Mouse (Mus musculus): ENCODE measurements at regions not wholly inside any gene's neighbourhood (a gene's known extent, or its start where the extent isn't known, plus 50 kb on each side); places are given as distances from the start of the nearest gene placed in this dataset.

DNA sequence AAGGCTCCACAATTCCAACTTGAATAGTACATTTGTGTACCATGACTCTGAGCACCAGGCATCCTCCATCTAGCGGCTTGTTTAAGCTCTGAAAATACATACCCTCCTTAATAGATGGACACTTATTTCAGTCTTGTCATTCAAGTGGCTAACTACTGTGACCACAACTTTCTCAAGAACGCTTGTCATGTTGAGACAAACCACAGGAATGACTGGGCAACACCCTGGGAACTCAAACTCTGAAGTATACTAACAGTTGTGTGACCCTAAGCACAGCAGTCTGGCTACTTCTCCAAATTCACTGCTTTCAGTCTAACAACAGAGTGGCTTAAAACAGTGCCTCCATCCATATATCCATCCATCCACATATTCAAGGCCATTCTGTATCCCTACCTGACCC lies 380.4 kb upstream of the Thbs1 start:
- no peak for DNase-seq

DNA sequence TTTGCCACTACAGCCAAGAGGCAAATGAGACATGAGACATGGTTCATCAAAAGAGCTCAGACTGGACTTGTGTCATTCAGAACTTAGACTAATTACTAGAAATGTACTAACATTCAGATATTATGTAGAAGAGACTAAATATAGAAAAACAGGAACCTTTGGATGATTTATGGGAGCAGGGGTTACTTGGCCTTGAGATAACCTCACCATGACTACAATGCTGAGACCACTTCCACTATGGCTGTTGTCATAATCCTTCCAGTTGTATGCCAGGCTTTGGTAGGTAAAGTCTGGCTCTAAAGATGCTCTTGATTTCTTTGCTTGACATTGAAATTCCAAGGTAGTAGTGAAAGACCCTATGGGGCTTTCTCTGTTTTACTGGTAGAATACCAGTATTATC lies 369.3 kb upstream of the Thbs1 start:
- no peak for DNase-seq

DNA sequence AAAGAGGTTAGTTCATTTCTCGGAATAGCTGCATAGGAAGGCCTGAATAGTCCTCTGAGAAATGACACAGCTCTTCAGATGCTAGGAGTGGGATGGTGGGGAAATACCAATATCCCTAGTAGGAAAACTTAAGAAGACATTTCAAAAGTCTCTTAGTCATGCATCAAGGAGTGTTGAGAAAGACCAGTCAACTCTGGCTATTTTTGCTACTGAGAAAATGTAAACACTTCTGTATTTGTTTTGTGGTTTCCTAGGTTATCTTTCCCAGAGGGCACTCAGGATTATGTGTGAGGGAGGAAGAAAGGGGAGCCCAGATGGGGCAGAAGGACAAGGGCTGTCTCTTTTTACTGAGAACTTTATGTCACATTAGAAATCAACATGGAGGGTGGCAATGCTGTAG lies 367.8 kb upstream of the Thbs1 start:
- no peak for DNase-seq

DNA sequence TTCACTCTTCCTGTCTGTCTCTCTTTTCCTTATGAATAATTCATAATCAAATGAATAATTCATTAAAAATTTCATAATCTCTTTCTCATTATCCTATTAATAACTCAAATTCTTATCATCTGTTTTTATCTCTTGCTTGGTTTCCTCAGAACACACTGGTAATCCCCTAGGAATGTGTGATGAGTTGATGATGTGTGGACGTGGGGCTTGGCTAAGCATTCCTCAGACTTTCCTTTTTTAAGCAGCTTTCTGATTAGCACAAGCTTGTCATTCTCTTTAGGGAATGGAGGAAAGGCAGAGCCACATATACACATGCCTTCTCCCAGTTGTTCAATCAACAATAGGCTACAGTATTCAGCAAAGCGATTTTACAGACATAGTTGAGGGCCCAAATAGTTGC lies 365.9 kb upstream of the Thbs1 start:
- DNase-seq = no peak

DNA sequence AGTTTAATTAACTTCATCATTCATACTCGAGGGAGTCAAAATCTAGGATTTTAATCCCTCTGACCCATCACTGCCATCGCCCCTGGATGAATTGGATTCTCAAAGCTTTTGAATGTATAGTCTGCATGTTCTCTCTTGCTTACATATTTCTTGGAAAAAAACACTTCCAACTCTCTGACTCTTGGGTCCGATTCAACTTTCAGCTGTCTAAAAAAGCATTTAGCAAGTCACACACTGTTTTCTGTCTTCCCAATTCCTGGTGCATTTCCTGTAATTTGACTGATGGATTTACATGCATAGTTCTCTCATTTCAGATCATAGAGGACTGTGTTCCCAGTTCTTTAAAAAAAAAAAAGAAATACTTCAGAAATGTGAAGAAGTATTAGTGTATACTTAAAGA lies 364.5 kb upstream of the Thbs1 start:
- DNase-seq = no peak

DNA sequence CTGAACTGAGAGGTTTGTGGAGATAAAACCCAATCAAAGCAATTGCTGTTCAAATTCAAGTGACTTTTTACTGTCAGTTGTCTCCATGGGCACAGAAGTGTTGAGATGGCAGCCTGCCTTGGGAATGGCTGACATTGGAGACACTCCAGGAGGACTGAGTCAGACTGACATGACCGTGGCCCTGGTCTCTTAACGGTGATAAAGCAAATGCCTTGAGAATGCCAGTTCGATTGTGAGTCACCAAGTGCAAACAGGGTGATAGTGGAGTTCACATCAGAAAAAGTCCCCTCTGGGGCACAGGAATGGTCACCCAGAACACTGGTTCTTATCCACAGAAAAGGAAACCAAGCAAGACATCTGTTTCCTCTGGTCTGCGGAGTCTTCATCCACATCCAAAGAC lies 362.8 kb upstream of the Thbs1 start:
- DNase-seq = no peak

DNA sequence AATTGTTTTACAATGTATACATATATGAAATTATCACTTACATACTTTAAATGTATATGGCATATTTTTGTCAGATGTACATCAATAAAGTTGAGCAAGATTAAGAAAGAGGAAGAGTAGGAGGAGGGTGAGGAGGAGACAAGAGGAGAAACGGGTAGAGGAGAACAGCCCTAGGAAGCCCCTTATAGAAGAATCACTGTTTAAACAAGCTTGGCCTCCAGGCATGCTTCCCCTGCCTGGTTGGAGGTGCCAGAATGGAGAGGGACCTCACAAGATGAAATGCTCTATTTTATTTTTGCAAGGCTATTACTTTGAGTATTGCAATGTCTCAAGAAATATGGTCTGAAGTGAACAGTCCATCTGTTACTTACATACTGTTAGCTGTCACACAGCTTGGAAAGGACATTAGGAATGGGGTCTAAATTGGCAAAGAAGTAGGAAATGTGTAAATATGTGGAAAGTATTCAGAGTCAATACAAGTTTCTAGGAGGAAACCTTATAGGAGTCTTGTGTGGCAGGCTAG lies 352.1 kb upstream of the Thbs1 start:
- no peak for DNase-seq

DNA sequence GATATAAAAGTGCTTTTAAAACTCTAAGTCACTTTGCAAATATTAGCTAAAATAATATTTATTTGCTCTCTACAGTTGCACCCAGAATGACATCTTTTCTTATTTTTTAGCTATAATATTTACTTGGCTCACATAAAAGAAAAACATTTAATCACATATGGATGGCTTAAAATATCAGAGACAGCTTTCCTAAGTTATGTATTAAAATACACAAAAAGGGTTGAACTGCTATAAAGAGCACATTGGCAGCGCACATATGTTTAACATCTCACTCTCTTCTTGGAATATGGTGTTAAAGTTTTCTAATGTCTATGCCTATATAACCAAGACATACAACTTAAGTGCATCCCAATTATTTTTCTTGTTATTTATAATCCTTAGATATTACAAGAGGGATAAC lies 348.0 kb upstream of the Thbs1 start:
- DNase-seq = no peak

DNA sequence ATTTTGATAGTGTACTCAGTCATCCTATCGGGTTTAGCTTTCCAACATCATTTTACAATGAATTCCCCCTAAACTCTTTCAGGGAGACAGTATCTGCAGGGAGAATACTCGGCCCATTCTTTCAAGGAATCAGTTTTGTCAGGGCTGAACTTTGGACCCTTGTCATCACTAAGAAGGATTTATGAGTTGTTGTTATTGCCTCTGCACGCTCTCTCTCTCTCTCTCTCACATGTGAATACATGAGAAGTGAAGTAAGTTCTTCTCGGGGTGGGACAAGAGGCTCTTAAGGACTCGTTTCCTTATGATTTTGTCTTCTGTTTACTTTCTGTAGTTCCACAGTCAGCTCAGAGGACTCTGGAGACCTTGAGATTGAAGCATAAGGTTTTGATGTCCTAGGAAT lies 346.1 kb upstream of the Thbs1 start:
- DNase-seq = no peak

DNA sequence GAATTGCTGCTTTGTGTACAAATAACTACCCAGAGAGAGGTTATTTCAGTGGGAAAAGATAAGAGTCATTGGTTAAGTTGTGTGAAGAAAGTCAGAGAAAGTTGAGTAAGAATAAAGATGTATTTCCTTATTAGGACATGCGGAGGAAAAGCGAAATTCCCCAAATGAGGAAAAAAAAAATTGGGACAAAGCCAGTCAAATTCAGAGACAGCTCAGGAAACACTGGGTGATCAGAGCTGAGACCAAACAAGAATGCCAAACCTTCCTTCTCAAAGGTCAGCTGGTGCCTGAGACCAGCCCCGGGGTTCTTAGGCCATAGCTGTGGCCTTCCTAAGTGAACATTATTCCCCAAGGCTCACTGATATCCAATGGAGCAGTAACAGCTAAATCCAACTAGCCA lies 345.2 kb upstream of the Thbs1 start:
- DNase-seq = no peak

DNA sequence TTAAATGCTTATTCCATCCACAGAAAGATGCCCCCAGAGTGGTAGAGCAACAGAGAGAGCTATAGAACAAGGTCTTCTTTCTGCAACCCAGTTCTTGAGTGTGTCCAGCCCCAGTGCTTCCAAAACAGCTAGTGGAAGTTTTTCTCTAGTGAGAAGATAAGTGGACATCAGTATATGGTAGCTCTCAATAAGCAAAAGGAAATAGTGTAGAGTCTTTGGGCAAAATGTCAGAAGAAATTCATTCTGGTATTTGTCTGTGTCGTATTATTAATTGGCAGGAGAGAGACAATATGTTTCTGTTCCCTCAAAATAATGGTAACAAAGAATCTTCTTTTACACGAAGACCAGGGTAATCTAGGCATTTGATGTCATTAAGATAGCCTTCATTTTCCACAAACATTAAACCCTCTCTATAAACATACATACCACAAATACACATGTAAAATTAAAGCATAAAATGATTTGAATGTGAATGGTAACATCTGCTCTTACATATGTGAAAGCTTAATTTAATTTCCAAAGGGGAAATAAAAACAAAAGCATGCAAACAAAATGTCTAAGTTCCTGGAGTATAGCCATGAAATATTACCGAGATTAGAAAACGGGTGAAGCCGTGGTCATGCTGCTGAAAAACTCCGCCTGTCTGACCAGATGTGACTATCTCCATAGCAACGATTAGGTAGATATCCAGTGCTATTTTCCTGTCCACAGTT lies 342.1 kb upstream of the Thbs1 start:
- no peak for DNase-seq

DNA sequence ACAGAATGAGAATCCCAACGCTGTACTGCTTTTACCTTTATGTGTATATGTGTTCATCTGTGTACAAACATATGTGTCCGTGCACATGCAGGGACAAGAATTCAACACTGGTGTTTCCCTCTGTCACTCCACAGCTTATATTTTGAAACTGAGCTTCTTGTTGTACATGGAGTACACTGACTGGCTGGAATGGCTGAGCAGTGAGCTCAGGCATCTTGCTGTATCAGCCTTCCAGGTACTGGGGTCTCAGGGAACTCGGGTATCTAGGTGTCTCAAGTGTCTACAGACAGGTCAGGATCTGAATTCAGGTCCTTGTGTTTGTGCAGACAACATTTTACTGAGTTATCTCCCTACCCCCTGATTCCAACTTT lies 341.6 kb upstream of the Thbs1 start:
- no peak for DNase-seq

DNA sequence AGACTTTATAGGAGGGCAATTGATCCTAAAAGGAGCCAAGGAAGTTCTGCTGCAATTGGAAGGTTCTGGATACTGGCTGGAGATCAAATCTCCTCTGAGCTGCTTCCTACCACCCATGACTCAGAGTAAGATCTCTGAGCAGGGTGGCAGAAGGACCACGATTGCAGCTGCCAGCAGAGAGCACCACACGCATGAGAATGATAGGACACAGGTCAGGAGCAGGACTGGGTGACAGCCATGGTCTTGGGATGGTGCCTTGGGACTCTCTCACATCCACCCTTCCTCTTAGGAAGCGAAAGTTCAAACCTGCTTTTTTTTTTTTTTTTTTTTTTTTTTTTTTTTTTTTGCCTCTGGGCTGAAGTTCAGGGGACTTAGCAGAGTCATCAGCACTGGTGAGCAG lies 331.4 kb upstream of the Thbs1 start:
- no peak for DNase-seq

DNA sequence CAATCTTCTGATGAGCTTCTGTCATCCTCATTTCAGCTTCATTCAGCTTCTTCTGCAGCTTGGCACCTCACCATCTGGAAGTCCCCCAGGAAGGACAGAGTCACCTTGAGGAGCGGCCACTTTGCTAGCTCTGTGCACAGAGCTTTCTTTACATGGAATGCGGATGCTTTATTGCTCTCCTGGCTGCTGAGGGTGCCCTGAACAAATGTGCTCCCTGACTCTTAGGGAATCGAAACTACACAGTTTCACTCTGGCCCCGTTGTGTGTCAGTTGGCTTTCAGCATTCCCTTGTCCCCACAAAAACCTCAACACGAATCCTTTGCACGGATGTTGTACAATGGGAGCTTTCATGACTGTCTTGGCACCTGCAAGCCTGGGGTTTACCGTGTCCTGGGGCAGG lies 330.9 kb upstream of the Thbs1 start:
- DNase-seq = no peak

DNA sequence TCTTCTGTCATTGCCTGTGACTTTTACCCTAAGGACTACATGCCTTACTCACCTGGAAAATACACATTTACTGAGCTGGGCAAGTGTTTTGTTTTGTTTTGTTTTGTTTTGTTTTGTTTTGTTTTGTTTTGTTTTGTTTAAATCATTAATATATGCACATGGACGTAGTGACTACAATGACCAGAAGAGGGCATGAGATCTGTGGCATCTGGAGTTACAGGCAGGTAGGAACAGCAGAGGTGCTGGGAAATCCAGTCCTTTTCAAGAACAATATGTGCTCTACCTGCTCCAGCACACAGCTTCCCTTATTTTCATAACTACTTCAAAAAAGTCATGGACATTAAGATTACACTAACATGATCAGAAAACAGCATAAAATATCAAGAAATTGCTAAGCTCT lies 324.4 kb upstream of the Thbs1 start:
- no peak for DNase-seq

DNA sequence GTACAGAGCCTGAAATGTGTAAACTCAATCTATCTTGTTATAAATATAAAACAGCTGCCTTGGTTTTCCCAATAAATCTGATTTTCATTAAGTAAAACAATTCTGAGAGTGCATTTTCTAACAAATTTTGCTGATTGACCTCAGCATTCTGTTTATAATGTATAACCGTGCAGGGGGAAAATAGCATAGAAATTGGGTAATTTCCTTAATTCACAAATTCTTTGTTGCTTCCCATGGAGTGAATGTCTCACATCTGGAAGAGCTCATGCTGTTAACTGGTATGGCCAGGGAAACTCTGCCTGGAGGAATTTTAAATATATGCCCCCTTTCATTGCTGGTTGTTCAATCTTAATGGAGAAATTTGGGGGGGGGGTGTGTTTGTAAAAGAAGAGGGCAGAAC lies 317.4 kb upstream of the Thbs1 start:
- no peak for DNase-seq

DNA sequence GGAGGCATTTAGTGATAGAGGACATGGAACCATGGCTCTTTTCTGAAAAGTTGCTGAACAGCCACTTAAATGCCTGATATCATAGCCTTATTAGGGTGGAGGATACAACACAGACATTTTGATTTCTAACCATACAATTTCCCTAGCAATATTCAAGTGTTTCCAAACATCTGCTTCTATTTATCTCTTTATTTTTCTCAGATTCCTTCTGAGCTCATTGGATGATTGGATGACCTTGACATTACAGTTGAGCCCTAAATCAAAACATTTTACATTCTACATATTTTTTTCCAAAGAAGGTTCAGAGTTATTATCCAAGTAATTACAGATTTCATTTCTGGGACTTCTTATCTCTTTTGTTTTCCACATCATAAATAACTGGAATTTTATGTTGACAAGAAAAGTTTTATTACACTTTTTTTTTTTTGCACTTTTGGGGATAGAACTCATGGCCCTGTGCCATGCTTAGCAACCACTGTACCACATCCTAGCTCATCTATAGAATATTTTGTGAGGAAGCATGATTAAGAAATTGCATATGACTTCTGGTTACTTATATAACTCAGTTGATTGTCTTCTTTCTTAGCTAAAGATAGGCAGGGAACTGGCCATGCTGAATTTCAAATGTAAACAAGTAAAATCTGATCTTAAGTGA lies 309.6 kb upstream of the Thbs1 start:
- DNase-seq = no peak

DNA sequence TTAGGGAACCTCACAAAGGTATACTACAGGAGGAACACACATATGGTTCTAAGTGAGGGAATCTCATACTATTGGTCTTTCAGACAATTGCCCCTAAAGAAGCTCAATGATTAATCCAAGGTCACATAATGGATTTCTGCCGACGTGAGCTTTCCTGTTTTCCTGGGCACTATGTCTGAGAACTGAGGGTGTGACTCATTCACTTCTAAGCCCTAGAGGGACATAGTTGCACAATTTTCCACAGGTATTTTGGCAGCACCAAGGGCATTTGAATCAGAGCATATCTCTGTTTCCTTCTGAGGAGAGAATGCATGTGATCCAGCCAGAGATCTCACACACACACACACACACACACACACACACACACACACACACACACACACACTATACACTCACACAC lies 309.0 kb upstream of the Thbs1 start:
- no peak for DNase-seq

DNA sequence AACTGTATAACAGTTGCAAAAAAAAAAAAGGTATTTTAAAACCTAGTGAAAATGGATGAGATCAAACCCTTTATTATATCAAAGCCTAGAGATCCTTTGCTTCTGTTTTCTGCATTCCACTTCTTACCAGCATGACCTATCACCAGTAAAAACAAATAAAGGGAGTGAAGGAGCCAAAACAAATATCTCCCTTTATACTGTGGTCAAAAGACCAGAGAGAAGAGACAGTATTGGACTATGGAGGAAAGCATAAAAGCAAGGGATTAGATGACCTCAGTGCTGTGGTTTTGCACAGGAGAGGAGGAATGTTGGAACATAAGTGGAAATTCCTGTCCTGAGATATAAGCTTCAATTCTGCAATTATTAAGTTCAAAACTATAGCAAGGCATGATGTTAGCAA lies 307.0 kb upstream of the Thbs1 start:
- no peak for DNase-seq

DNA sequence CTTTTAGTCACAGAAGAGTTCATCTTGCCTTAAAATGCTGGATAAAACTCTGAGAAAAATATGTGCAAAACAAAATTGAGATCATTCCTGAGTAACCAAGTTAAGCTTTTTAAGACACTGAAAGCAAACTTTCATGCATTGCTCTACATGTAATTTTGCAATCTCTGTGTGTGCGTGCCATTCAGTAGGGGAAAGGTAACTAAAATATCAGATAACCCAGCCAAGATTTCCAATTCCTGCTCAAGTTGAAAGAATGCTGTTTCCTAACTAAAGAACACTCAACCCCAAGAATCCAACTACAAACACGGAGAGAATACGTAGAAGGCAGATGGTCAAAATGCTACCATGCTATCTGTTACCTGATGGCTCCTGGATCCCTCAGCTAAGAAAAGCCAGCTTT lies 304.6 kb upstream of the Thbs1 start:
- no peak for DNase-seq

DNA sequence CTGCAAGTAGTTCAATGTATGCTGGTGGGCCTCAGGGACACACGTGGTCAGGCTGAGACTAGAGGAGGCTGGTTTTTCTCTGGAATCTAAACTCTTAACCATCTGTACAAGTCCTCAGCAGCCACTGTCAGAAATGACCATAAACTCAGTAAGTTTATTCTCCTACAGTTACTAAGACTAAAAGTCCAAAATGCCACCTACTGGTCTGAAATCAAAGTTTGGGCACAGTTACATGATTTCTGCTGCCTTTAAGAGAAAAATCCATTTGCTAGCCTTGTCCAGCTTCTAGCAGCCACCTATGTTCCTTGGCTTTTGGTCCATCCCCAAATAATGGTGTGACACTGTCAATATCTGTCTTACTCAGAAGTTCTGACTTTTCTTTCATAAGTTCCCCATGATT lies 300.2 kb upstream of the Thbs1 start:
- DNase-seq = no peak

DNA sequence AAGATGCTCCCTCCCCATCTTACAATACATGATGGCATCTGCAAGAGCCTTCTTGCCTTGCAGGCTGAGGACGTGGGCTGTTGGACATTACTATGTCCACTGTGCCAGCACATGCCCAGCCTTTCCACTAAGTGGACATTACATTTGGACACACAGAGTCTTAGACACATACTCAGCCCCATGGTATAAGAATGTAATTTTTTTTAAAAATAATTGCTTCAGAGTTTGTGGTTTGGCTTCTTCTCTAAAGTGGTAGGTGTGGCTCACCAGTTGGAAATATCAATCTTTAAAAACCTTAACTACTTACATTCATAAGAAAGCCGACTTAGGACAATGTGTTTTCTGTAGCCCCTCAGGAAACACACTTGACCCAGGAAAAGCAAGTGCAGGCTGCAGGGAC lies 299.7 kb upstream of the Thbs1 start:
- DNase-seq = no peak

DNA sequence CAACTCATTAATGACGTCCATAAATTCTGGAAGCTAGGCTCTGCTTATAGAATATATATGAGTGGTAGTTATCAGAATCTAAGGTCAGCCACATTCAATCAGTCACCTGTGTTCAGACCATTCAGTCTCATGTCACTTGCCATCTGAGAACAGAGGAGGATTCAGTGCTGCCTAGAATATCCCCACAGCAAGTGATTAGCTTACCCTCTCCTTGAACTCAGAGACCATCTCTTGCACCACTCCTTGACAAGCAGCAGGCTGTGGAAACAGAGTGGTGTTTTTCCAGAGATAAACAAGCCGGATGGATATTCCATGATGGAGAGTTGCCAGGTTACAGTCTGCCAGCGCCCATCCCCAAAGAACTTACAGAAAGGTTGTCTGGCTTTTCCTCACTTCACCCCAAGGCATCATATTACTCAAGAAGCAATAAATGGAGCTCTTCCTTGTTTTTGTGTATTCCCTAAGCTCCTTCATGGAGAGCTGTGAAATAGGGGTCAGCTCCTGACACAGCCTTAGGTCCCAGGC lies 291.9 kb upstream of the Thbs1 start:
- no peak for DNase-seq

DNA sequence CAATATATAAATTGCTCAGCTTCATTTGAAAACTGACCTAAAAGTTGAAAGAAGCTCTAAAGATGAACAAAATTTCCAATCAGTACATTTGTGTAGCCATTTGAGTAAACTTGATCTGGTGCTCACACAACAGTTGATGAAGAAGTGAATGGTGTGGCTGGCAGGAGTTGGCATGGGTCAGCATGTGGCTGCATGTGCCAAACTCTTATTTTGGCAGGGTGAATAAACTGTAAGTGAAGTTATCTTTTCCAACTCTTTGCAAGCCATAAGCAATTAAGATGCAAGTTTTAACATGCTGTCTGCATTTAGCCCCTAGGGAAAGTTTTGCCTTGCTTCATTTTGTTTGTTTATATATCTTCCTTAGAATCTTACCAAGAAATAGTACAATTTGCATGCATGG lies 291.0 kb upstream of the Thbs1 start:
- no peak for DNase-seq

DNA sequence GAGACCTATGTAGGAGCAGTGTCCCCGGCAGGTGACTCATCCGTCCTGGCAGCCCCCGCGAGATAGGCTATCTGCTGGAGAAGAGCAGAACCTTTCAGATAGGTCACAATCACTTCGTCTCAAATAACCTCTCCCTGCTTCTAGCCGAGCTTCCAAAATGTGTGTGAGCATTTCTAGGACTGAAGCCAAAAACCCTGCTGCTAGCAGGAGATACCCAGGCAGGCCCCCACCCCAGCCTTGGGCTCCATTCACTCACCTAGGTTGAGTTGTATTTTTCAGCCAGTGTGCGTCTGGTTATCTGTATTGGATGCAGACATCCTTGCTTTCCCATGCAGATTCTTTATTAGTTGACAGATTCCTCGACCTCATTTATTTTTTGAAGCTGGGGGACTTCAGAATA lies 286.6 kb upstream of the Thbs1 start:
- no peak for DNase-seq
